Mouse (Mus musculus) lung, embryonic 16.5 days (tissue): ENCODE measurements around the gene AB124611. TPM values are rescaled to one million over a fixed set of nuclear protein-coding genes. Genes with fewer than 3 reads are reported as not detected.
A peak's percentile ranks its signal among the peaks of the same experiment; 100 is the strongest.
"Not testable (repeated sequence)": the region's sequence is repeated elsewhere in the genome, so short reads cannot be mapped to it uniquely, and the experiment has no call there.

ENCODE experiments used
- ATAC-seq: fragments of 200-750 bp; cut with Nextera tagmentation; 2 replicates; pipeline ENCODE4 v1.8.0; 2017; ENCODE audit warnings: low read depth, mild to moderate bottlenecking, moderate library complexity
- H3K27ac ChIP-seq: fragments of 300-500 bp; sonication (generic); 2 replicates; pipeline ENCODE4 v1.5.1; 2014; ENCODE audit warnings: mild to moderate bottlenecking, control low read depth, low read length
- H3K27me3 ChIP-seq: fragments of 300-500 bp; sonication (generic); 2 replicates; pipeline ENCODE4 v1.6.1; 2014; ENCODE audit warnings: low read depth, low read length, mixed read lengths; ENCODE audit not compliant: control insufficient read depth, insufficient read depth
- H3K36me3 ChIP-seq: fragments of 300-500 bp; sonication (generic); 2 replicates; pipeline ENCODE4 v1.6.1; 2014; ENCODE audit warnings: low read length; ENCODE audit not compliant: control insufficient read depth, insufficient read depth
- H3K4me1 ChIP-seq: fragments of 300-500 bp; sonication (generic); replicated peaks from 2 replicates; pipeline ENCODE4 v1.6.1; 2014; ENCODE audit warnings: low read length, mixed read lengths; ENCODE audit not compliant: control insufficient read depth, insufficient read depth
- H3K4me2 ChIP-seq: fragments of 300-500 bp; sonication (generic); 2 replicates; pipeline ENCODE4 v1.6.1; 2014; ENCODE audit warnings: low read depth, low read length, control low read depth
- H3K4me3 ChIP-seq: fragments of 300-500 bp; sonication (generic); 2 replicates; pipeline ENCODE4 v1.5.1; 2014; ENCODE audit warnings: mild to moderate bottlenecking, low read length, control low read depth
- H3K9ac ChIP-seq: fragments of 300-500 bp; sonication (generic); 2 replicates; pipeline ENCODE4 v1.6.1; 2014; ENCODE audit warnings: low read length, control low read depth
- H3K9me3 ChIP-seq: fragments of 300-500 bp; sonication (generic); 2 replicates; pipeline ENCODE4 v1.6.1; 2016; ENCODE audit warnings: low read length; ENCODE audit not compliant: control insufficient read depth
- WGBS: fragments of 180-500 bp; shearing (Covaris S2); extraction: QIAGEN DNeasy Blood & Tissue Kit; methylation state at CpG from one replicate; pipeline ENCODE4 v1.1.7; 2014; 5-methylcytosine and 5-hydroxymethylcytosine counted together
- microRNA-seq: library from miRNA; unstranded; fragments of <30 nt; microRNA quantifications from one replicate; pipeline ENCODE4, GENCODE M21; 2016
- polyA plus RNA-seq: library from polyadenylated mRNA; unstranded; fragments of >200 nt; fragmentation: Nextera tagmentation; extraction: Ambion mirVana; gene quantifications from 2 replicates; pipeline ENCODE4 v1.2.1, GENCODE M21; 2015

Gene AB124611
- polyA plus RNA-seq, 1 experiment from 2014 or later: 4.0 TPM

DNA sequence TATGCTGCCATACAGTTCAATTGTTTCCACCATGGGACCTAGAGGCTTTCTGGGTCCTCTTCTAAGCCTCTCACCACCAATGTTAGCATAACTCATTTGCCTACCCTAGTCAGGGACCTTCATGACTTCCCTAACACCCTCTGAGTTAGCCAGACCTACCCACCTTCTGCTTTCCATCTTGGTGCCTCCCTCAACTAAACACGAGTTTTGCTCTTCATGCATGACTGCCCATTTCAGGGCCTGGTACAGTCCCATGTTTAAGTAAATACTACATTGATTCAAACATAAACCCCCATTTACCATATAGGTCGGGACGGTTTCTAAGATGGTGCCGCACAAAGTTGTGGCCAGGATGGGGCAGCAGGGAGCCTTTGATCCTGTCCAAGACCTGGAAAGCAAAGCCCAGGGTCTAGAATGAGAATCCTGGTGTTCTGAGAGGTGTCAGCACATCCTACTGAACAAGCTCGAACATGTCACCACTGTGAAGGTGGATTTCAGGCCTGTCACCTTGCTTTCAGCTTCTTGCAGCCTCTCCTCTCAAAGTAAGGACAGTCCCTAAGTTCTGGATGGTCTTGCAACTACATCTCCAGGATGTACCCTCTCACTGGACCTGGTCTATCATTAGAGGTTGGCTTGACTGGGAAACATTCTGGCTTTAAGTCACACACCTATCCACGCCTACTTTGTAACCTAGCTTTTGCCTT lies 65.3 kb downstream of the AB124611 start:
- Histone ChIP-seq H3K9me3 (no peaks in the 10 kb centered on the region), H3K9ac (no peak overlapping the region), H3K27ac (no peak overlapping the region), H3K4me3 (no peak overlapping the region; the same call in 1 of the 2 replicates), H3K36me3 (peaks cover 31% of the 10 kb centered on the region), H3K27me3 (no peaks in the 10 kb centered on the region), H3K4me1 (peaks cover 14% of the 10 kb centered on the region), H3K4me2 (peak overlapping the region; percentile 93; the same call in 1 of the 2 replicates)
- 80% methylated on average over 6 of the region's 6 CpGs for WGBS
- no peak for ATAC-seq

DNA sequence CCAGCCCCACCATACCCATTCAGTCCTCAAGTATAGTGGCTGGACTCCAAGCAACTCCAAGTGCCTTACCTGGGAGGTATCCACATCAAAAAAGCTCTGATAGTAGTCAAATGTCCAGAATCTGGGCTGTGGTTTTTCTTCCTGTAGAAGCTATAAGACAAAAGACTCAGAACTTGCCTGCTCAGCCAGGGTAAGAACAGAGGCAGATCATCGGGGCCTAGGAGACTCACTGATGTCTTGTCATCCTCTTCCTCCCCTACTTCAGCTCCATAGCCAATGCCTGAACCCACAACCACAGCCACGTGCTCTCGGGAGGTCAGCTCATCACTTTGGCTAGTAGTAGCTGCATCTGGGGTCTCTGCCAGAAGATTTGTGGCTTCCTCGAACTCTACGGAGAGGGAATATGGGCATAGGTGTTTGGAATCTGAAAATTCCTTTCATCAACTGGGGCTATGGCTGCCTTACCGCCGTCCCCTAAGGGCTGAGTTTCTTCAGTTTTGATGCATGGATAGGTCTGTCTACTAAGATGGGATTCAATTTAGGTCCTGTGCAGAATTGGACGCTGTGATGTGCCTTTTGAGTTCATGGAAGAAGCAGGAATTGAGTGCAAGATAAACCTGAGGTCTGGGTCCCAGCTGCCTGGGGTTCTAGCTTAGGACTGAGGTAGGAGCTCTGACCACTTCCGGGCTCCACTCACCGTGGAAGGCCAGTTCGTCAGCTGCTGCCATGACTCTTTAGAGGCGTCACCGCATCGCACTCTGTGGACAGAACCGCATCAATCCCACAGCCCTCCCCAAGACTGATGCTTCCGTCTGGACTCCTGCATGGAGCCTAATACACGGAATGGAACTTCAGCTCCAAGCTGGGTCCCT lies 66.1 kb downstream of the AB124611 start:
- Histone ChIP-seq H3K36me3 (peaks cover 24% of the 10 kb centered on the region), H3K4me1 (peaks cover 14% of the 10 kb centered on the region), H3K4me3 (peak overlapping the region; percentile 93), H3K27ac (peak overlapping the region; percentile 58), H3K4me2 (peak overlapping the region; percentile 93), H3K27me3 (no peaks in the 10 kb centered on the region), H3K9ac (peak overlapping the region; percentile 91), H3K9me3 (no peaks in the 10 kb centered on the region)
- WGBS: 14% methylated on average over 17 of the region's 17 CpGs
- ATAC-seq: peak; percentile 62

DNA sequence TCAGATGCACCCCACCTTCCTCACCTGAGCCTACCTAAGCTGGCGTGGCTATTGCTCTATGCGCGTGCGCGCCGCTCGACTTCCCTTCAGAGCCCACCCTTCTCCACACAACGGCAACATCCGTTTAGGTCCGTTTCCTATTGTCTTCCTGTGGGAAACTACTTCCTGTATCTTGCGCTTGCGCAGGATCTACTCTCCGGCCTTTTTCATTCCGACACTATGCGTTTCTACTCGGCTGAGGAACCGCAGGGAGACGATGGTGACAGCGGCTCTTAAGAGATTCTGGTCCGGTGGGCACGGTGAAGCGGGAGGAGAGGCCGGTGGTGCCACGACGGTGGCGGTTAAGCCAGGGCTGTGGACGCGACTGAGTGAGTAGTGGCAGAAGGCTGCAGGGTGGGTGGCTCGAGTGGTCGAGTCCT lies 66.7 kb downstream of the AB124611 start, which contains the start of the genes Timm29 and Yipf2:
Timm29 (plus strand) TSS at position 20 of the 419 bp plus-strand sequence.
Yipf2 (minus strand) TSS at position 126 of the 419 bp plus-strand sequence.
- Histone ChIP-seq H3K4me1 (peaks cover 14% of the 10 kb centered on the region), H3K4me2 (peak within 1 kb of the TSS; percentile 93), H3K9me3 (no peaks in the 10 kb centered on the region), H3K27me3 (no peaks in the 10 kb centered on the region), H3K4me3 (peak within 1 kb of the TSS; percentile 93), H3K36me3 (peaks cover 18% of the 10 kb centered on the region), H3K9ac (peak within 1 kb of the TSS; percentile 91), H3K27ac (peak within 1 kb of the TSS; percentile 58)
- peak; percentile 94 for ATAC-seq
- under 1% methylated on average over 30 of the region's 30 CpGs for WGBS

DNA sequence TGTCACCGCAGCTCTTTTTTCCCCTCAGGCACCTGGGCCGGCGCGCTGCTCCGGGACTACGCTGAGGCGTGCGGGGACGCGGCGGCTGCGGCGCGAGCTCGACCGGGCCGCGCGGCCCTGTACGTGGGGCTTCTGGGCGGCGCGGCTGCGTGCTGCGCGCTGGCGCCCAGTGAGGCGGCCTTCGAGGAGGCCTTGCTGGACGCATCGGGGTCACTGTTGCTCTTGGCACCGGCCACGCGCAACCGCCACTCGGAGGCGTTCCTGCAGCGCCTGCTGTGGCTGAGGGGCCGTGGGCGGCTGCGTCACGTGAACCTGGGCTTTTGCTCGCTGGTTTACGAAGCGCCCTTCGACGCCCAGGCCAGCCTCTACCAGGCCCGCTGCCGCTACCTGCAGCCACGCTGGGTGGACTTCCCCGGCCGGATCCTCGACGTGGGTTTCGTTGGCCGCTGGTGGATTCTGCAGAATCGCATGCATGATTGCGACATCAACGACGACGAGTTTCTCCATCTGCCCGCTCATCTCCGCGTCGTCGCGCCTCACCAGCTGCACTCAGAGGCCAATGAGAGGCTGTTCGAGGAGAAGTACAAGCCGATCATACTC lies 67.2 kb downstream of the AB124611 start:
- H3K9me3 ChIP-seq: no peaks in the 10 kb centered on the region
- H3K27ac ChIP-seq: peak overlapping the region; percentile 45
- H3K27me3 ChIP-seq: no peaks in the 10 kb centered on the region
- H3K4me3 ChIP-seq: peak overlapping the region; percentile 93
- H3K4me1 ChIP-seq: peaks cover 14% of the 10 kb centered on the region
- ATAC-seq: peak; percentile 54
- 2% methylated on average over 66 of the region's 69 CpGs for WGBS
- peak overlapping the region; percentile 93 for H3K4me2 ChIP-seq
- peak overlapping the region; percentile 91 for H3K9ac ChIP-seq
- peaks cover 14% of the 10 kb centered on the region for H3K36me3 ChIP-seq

DNA sequence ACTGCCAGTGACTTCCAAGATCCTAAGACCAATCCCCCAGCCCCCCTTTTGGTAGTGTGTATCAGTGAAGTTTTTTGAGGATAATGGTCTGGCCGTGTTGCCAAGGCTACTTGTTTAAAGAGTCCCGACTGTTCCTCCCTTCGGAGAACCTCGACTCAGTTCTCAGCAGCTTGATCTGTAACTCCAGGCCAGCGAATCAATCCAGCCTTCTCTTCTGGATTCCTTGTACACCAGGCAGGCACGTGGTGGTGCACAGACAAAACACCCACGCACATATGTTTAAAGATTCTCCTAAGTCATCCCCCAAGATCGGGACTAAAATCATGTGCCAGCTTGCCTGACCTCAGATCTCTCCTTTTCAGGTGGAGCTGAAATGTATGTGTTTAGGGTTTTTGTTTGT lies 68.4 kb downstream of the AB124611 start:
- not testable (repeated sequence) for ATAC-seq, H3K9me3 ChIP-seq, H3K27me3 ChIP-seq, H3K36me3 ChIP-seq, H3K9ac ChIP-seq, H3K4me3 ChIP-seq, H3K27ac ChIP-seq
- peaks cover 14% of the 10 kb centered on the region for H3K4me1 ChIP-seq
- 84% methylated on average over 8 of the region's 8 CpGs for WGBS
- H3K4me2 ChIP-seq: peak overlapping the region; percentile 93; the same call in 1 of the 2 replicates

DNA sequence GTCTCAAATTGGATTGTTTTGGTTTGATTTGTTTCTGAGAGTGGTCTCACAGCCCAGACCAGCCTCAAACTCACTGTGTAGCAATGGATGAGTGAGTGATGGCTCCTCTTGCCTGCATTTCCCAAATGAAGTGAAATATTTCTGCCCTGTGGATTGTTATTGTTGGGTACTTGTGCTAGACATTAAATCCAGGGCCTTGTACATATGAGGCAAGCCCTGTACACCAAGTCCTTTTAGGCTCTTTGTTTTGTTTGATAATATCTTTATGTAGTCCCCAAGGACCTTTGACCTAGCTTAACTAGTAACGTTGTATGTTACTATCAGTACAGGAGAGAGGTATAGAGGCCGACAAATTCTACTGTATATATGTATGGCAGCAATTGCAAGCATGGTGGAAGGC lies 68.9 kb downstream of the AB124611 start:
- H3K36me3 ChIP-seq: peaks cover 4% of the 10 kb centered on the region
- H3K9ac ChIP-seq: no peak overlapping the region
- no peak overlapping the region for H3K27ac ChIP-seq
- 71% methylated on average over 2 of the region's 2 CpGs for WGBS
- no peak for ATAC-seq
- H3K4me2 ChIP-seq: no peak overlapping the region
- H3K9me3 ChIP-seq: no peaks in the 10 kb centered on the region
- H3K27me3 ChIP-seq: no peaks in the 10 kb centered on the region
- no peak overlapping the region for H3K4me3 ChIP-seq
- peaks cover 14% of the 10 kb centered on the region for H3K4me1 ChIP-seq

Small RNAs within 50 kb of the gene (microRNA-seq; reads per million reads assigned to microRNA genes)
- 7.5 reads per million, percentile 21 among the genes with 10 or more reads in this experiment for gene Mir199a-1

Other genes with a start within 250 kb of the AB124611 start
- 15.8 and 16.7 TPM in 2 replicates for gene Kri1, start 238.2 kb upstream of the AB124611 start, polyA plus RNA-seq
- gene Cdkn2d, start 234.8 kb upstream of the AB124611 start, polyA plus RNA-seq: 57.7 TPM in 2 replicates
- gene Ap1m2, start 213.8 kb upstream of the AB124611 start, polyA plus RNA-seq: 50.0 and 53.2 TPM in 2 replicates
- gene Slc44a2, start 205.5 kb upstream of the AB124611 start, polyA plus RNA-seq: 178 and 186 TPM in 2 replicates
- gene Ilf3, start 158.3 kb upstream of the AB124611 start, polyA plus RNA-seq: 160 and 168 TPM in 2 replicates
- 37.3 and 37.5 TPM in 2 replicates for gene Qtrt1, start 114.3 kb upstream of the AB124611 start, polyA plus RNA-seq
- 77.5 and 78.2 TPM in 2 replicates for gene Dnm2, start 101.3 kb upstream of the AB124611 start, polyA plus RNA-seq
- 115 and 118 TPM in 2 replicates for gene Tmed1, start 15.9 kb upstream of the AB124611 start, polyA plus RNA-seq
- 17.1 and 20.8 TPM in 2 replicates for gene Carm1, start 20.7 kb downstream of the AB124611 start, polyA plus RNA-seq
- gene Timm29, start 66.5 kb downstream of the AB124611 start, polyA plus RNA-seq: 22.2 and 24.2 TPM in 2 replicates
- gene Yipf2, start 66.7 kb downstream of the AB124611 start, polyA plus RNA-seq: 30.0 and 38.8 TPM in 2 replicates
- 68.3 and 74.0 TPM in 2 replicates for gene Smarca4, start 90.0 kb downstream of the AB124611 start, polyA plus RNA-seq
- 33.4 and 36.0 TPM in 2 replicates for gene Ldlr, start 197.3 kb downstream of the AB124611 start, polyA plus RNA-seq
- gene Spc24, start 234.1 kb downstream of the AB124611 start, polyA plus RNA-seq: 134 and 144 TPM in 2 replicates